Mouse (Mus musculus): ENCODE measurements around the gene Clasp1. TPM values are rescaled to one million over a fixed set of nuclear protein-coding genes. Genes with fewer than 3 reads are reported as not detected.
"Not testable (repeated sequence)": the region's sequence is repeated elsewhere in the genome, so short reads cannot be mapped to it uniquely, and the experiment has no call there.

Gene Clasp1
- total and polyA plus RNA-seq, 3 experiments = 13.9 to 21.3 TPM; not detected in 1

- H3K36me3 ChIP-seq (ENCODE audit: control insufficient read depth in 1 of 2, insufficient read depth in 2 of 2, low read length in 2 of 2) = peaks cover 5 to 10% of the 10 kb centered on the region in 2 experiments; a peak in 3 of 4 replicates
- no peak overlapping the region for H3K27ac ChIP-seq (ENCODE audit: control insufficient read depth, low read depth, low read length)
- no peak for DNase-seq (ENCODE audit: low read depth, low spot score)
- no peaks in the 10 kb centered on the region for H3K79me2 ChIP-seq (ENCODE audit: control insufficient read depth, insufficient read depth, low read length, poor library complexity)
- no peaks in the 10 kb centered on the region for H3K27me3 ChIP-seq (ENCODE audit: control insufficient read depth in 1 of 2, insufficient read depth in 2 of 2, low read length in 2 of 2)
- no peak overlapping the region for H3K9ac ChIP-seq (ENCODE audit: control insufficient read depth, low read depth, low read length, poor library complexity, severe bottlenecking)
- H3K4me1 ChIP-seq (ENCODE audit: control insufficient read depth in 1 of 2, insufficient read depth in 2 of 2, low read length in 2 of 2) = peaks cover 4 to 10% of the 10 kb centered on the region in 2 experiments; a peak in 3 of 4 replicates
- H3K9me3 ChIP-seq (replicated peaks; ENCODE audit: insufficient read depth, low read length) = no peaks in the 10 kb centered on the region
- TF ChIP-seq ZNF384 (IDR thresholded peaks at IDR 0.05; ENCODE audit: low read depth, low read length) (no peak), HCFC1 (IDR thresholded peaks at IDR 0.05; ENCODE audit: low read depth, low read length) (no peak), RAD21 (IDR thresholded peaks at IDR 0.05; ENCODE audit: low read depth, low read length) (no peak), POLR2A (IDR thresholded peaks at IDR 0.05; ENCODE audit: control insufficient read depth in 1 of 2, insufficient read depth in 1 of 2, low read depth in 1 of 2, low read length in 2 of 2, poor library complexity in 1 of 2) (no peak), GABPA (IDR thresholded peaks at IDR 0.05; ENCODE audit: low read depth, low read length) (no peak), NRF1 (IDR thresholded peaks at IDR 0.05; ENCODE audit: insufficient read depth, low read depth, low read length, poor library complexity, severe bottlenecking) (no peak), UBTF (IDR thresholded peaks at IDR 0.05; ENCODE audit: borderline replicate concordance, insufficient read depth, low read depth, low read length) (no peak)
- no peak overlapping the region for H3K4me3 ChIP-seq (ENCODE audit: control insufficient read depth in 1 of 2, insufficient read depth in 1 of 2, low read depth in 2 of 2, low read length in 2 of 2)
Observed at GRCm38 (mm10) chr1:118598339-118598738, 209.5 kb downstream of the Clasp1 start.

- no peaks in the 10 kb centered on the region for H3K27me3 ChIP-seq (ENCODE audit: control insufficient read depth in 1 of 2, insufficient read depth in 2 of 2, low read length in 2 of 2)
- no peak for DNase-seq (ENCODE audit: low read depth, low spot score)
- no peak overlapping the region for H3K4me3 ChIP-seq (ENCODE audit: control insufficient read depth in 1 of 2, insufficient read depth in 1 of 2, low read depth in 2 of 2, low read length in 2 of 2)
Observed at GRCm38 (mm10) chr1:118613631-118614183, 224.8 kb downstream of the Clasp1 start.

GRCm38 (mm10) chr1:118621055-118621454, 232.2 kb downstream of the Clasp1 start:
- H3K4me3 ChIP-seq (ENCODE audit: control insufficient read depth in 1 of 2, insufficient read depth in 1 of 2, low read depth in 2 of 2, low read length in 2 of 2); H3K27me3 ChIP-seq (ENCODE audit: control insufficient read depth in 1 of 2, insufficient read depth in 2 of 2, low read length in 2 of 2); H3K9ac ChIP-seq (ENCODE audit: control insufficient read depth, low read depth, low read length, poor library complexity, severe bottlenecking); H3K79me2 ChIP-seq (ENCODE audit: control insufficient read depth, insufficient read depth, low read length, poor library complexity); H3K27ac ChIP-seq (ENCODE audit: control insufficient read depth, low read depth, low read length); H3K36me3 ChIP-seq (ENCODE audit: control insufficient read depth in 1 of 2, insufficient read depth in 2 of 2, low read length in 2 of 2); H3K4me1 ChIP-seq (ENCODE audit: control insufficient read depth in 1 of 2, insufficient read depth in 2 of 2, low read length in 2 of 2); DNase-seq (ENCODE audit: low read depth, low spot score); H3K9me3 ChIP-seq (replicated peaks; ENCODE audit: insufficient read depth, low read length): not testable (repeated sequence)
- TF ChIP-seq MAFK (IDR thresholded peaks at IDR 0.05; ENCODE audit: borderline replicate concordance, low read depth, low read length) = peak; percentile 91

More at GRCm38 (mm10) chr1:118613631-118614183, 224.8 kb downstream of the Clasp1 start:
- no peaks in the 10 kb centered on the region for H3K4me1 ChIP-seq (ENCODE audit: control insufficient read depth in 1 of 2, insufficient read depth in 2 of 2, low read length in 2 of 2)
- no peak overlapping the region for H3K27ac ChIP-seq (ENCODE audit: control insufficient read depth, low read depth, low read length)
- TF ChIP-seq ETS1 (IDR thresholded peaks at IDR 0.05; ENCODE audit: low read depth, low read length) = no peak
- TF ChIP-seq E2F4 (IDR thresholded peaks at IDR 0.05; ENCODE audit: borderline replicate concordance, low read depth, low read length) = no peak
- no peak for TF ChIP-seq GABPA (IDR thresholded peaks at IDR 0.05; ENCODE audit: low read depth, low read length)
- TF ChIP-seq HCFC1 (IDR thresholded peaks at IDR 0.05; ENCODE audit: low read depth, low read length) = no peak
- no peak for TF ChIP-seq MAZ (IDR thresholded peaks at IDR 0.05; ENCODE audit: low read depth, low read length)
- no peak for TF ChIP-seq TCF12 (IDR thresholded peaks at IDR 0.05; ENCODE audit: low read depth, low read length)
- no peak for TF ChIP-seq MAX (IDR thresholded peaks at IDR 0.05; ENCODE audit: low read length)
- TF ChIP-seq BHLHE40 (IDR thresholded peaks at IDR 0.05; ENCODE audit: borderline replicate concordance, low read depth, low read length) = no peak
- no peak for TF ChIP-seq ZMIZ1 (IDR thresholded peaks at IDR 0.05; ENCODE audit: low read depth, low read length)
- no peak for TF ChIP-seq KAT2A (conservative IDR thresholded peaks at IDR 0.05; ENCODE audit: low read depth, low read length)
- TF ChIP-seq TAL1 (IDR thresholded peaks at IDR 0.05; ENCODE audit: low read length) = no peak
- TF ChIP-seq UBTF (IDR thresholded peaks at IDR 0.05; ENCODE audit: borderline replicate concordance, insufficient read depth, low read depth, low read length) = no peak
- TF ChIP-seq TBP (IDR thresholded peaks at IDR 0.05; ENCODE audit: low read depth, low read length) = no peak
- TF ChIP-seq MEF2A (IDR thresholded peaks at IDR 0.05; ENCODE audit: extremely low read depth, insufficient replicate concordance, low read depth, low read length, poor library complexity, severe bottlenecking) = no peak
- TF ChIP-seq ELF1 (IDR thresholded peaks at IDR 0.05; ENCODE audit: low read depth, low read length) = no peak
- TF ChIP-seq MYB (IDR thresholded peaks at IDR 0.05; ENCODE audit: low read depth, low read length) = no peak
- TF ChIP-seq ZC3H11A (IDR thresholded peaks at IDR 0.05; ENCODE audit: low read depth, low read length) = no peak
- no peaks in the 10 kb centered on the region for H3K36me3 ChIP-seq (ENCODE audit: control insufficient read depth in 1 of 2, insufficient read depth in 2 of 2, low read length in 2 of 2)
- H3K9me3 ChIP-seq (replicated peaks; ENCODE audit: insufficient read depth, low read length) = no peaks in the 10 kb centered on the region
- H3K9ac ChIP-seq (ENCODE audit: control insufficient read depth, low read depth, low read length, poor library complexity, severe bottlenecking) = no peak overlapping the region
- no peaks in the 10 kb centered on the region for H3K79me2 ChIP-seq (ENCODE audit: control insufficient read depth, insufficient read depth, low read length, poor library complexity)

Measured in MEL (cell line).